Mouse (Mus musculus) C2C12 (cell line): ENCODE results near the gene Ccdc27.

Experiments used
- CTCF ChIP-seq: IDR thresholded peaks from one replicate; pipeline ENCODE4 v1.5.1; 2011; ENCODE audit not compliant: control insufficient read depth, insufficient read depth, insufficient read length
- MYOD1 ChIP-seq: IDR thresholded peaks from one replicate; pipeline ENCODE4 v1.6.1; 2011; ENCODE audit warnings: low read depth; ENCODE audit not compliant: control insufficient read depth, insufficient read length

GRCm38 (mm10) chr4:154089205-154089604 lies 46.7 kb upstream of the Ccdc27 start:
- TF ChIP-seq CTCF (no peak), MYOD1 (no peak)
